Mouse (Mus musculus): ENCODE data around the gene Hspa12a. TPM values are rescaled to one million over a fixed set of nuclear protein-coding genes. Genes with fewer than 3 reads are reported as not detected.

The Hspa12a gene
- polyA plus RNA-seq (2015; fragmentation: Nextera tagmentation; extraction: Ambion mirVana) = 5.0 TPM in 2 replicates

DNA sequence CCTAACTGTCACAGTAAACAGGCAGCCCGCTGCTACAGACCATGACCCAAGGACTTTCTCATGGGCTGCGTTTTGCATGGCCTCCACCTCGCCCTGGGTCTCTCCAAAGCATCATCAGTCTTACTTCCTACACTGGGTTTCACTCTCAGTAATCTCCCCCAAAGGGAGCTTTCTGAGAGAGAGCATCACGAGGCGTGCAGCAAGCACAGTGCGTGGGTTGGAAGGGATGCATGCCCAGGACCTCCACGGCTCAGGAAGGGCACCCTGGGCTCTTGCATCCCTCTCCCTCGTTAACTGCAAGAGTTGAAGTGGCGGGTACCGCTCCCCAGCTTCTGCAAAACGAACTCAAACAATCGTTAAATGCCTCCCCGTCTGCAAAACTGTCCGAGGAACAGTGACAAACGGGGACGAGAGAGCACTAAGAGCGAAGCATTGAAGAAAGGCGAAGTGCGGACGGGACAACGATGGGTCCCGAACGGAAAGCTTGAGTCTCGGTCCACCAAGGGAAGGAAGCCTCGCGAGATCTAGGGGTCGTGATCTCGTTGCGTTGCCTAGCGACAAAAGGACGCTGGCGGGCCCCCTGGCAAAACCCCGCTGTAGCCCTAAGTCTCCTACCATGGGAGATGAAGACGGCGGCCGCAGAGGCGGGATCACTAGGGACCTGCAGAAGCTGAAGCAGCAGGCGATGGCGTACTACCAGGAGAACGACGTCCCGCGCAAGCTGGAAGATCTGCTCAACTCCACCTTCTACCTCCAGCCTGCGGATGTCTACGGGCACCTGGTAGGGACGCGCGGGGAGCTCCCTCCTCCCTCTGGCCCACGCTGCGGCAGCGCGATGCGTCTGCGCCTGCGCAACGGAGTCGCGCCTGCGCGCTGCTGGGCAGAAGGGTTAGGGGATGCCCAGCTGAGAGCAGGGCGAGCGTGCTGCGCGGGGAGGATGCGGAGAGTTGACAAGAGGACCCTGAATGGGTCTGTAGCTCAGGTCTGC is at the start of gene Hspa12a, which contains the start of gene Eno4:
Gene Hspa12a, minus strand, starts transcription at position 814 of the 988 bp plus-strand sequence.
Gene Eno4, plus strand, starts transcription at position 585 of the 988 bp plus-strand sequence.
- Histone ChIP-seq H3K9me3 (no peaks in the 10 kb centered on the region), H3K4me1 (peaks cover 13% of the 10 kb centered on the region), H3K4me3 (peak within 1 kb of the TSS; percentile 68), H3K27me3 (peaks cover 5% of the 10 kb centered on the region; the same call in 1 of the 2 replicates), H3K4me2 (replicated peaks) (peak within 1 kb of the TSS; percentile 88), H3K27ac (peak within 1 kb of the TSS; percentile 70; the same call in 1 of the 2 replicates), H3K36me3 (no peaks in the 10 kb centered on the region), H3K9ac (peak within 1 kb of the TSS; percentile 82)
- under 1% methylated on average over 65 of the region's 65 CpGs for WGBS
- peak; percentile 98 for ATAC-seq (ENCODE audit: low FRiP score, low read depth)

DNA sequence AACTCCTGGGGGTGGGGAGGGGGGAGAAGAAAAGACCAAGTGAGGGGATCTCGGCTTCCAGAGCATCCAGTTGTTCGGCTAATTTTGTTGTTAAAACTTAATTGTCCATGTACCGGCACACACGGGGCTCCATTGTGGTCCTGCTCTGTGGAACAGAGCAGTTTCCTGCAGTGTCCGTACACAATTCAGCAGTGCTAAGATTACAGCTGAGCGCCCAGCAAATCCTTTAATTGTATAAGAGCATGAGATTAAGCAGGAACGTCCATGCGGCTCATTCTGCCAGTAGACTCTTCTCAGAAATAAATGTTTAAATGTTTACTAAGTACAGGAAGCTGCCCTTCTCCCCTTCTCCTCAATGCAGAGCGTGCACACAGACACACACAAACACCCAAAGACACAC is 38.1 kb upstream of the Hspa12a start:
- no peak overlapping the region for H3K27ac ChIP-seq
- H3K4me3 ChIP-seq = no peak overlapping the region
- H3K9ac ChIP-seq = no peak overlapping the region
- no peaks in the 10 kb centered on the region for H3K9me3 ChIP-seq
- peaks cover 29% of the 10 kb centered on the region for H3K4me1 ChIP-seq
- WGBS = 24% methylated on average over 9 of the region's 9 CpGs
- H3K4me2 ChIP-seq (replicated peaks) = no peak overlapping the region; the same call in 1 of the 2 replicates
- peaks cover 45% of the 10 kb centered on the region for H3K27me3 ChIP-seq
- no peak for ATAC-seq (ENCODE audit: low FRiP score, low read depth)
- H3K36me3 ChIP-seq = no peaks in the 10 kb centered on the region

DNA sequence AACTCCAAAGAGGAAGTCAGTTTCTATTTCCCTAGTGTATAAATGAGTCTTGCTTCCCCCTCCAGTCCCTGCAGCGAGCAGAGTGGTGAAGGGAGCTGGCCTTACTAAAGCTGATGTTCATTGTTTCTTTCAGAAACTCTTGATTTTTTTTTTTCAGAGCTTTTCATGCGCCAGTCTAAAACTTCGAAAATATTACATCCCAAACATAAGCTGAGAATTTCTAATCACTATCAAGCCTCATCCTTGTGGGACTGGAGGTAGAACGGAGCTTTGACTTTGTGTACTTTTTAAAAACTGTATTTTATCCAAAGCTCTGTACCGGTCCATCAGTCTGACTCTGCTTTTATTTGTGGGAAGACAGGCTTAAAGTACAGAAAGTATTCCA is 36.6 kb upstream of the Hspa12a start:
- Histone ChIP-seq H3K4me3 (0 out of 2 replicates have a peak overlapping the region, but pooled peaks have one; percentile 12), H3K9me3 (no peaks in the 10 kb centered on the region), H3K36me3 (no peaks in the 10 kb centered on the region), H3K27ac (no peak overlapping the region), H3K9ac (no peak overlapping the region), H3K4me2 (replicated peaks) (peak overlapping the region; percentile 35; the same call in 1 of the 2 replicates), H3K27me3 (peaks cover 36% of the 10 kb centered on the region), H3K4me1 (peaks cover 38% of the 10 kb centered on the region)
- WGBS = 69% methylated on average over 5 of the region's 5 CpGs
- ATAC-seq (ENCODE audit: low FRiP score, low read depth) = no peak

DNA sequence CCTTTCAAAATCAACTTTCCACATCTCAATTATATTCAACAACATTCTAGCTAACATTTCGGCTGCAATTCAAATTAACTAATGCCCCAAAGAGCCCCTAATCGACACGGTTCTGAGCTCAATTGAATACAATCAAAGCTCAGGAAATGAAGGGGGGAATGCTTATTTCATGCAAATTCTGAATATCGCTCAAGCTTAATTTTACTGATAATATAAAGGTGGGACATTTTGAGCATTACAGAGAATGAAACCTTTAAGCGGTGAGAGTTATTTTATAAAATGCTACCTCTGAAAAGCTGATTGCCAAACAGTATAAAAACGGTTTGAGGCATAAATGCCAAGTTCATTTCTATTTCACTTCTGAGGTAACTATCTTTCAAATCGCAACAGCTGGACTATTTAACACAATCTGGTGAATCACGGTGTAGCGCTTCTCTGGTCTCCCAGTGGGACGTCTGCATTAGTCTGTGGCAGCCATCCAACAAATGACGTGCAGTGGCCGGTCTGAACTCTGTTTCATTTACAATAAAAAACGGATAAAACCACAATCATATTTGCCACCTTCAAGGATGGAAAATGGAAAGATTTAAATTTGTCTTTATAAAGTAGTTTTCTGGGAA is 36.1 kb upstream of the Hspa12a start:
- no peak overlapping the region for H3K27ac ChIP-seq
- H3K4me1 ChIP-seq = peaks cover 42% of the 10 kb centered on the region
- H3K4me2 ChIP-seq (replicated peaks) = peak overlapping the region; percentile 35; the same call in 1 of the 2 replicates
- 0 out of 2 replicates have a peak overlapping the region, but pooled peaks have one; percentile 12 for H3K4me3 ChIP-seq
- 31% methylated on average over 13 of the region's 13 CpGs for WGBS
- H3K27me3 ChIP-seq = peaks cover 31% of the 10 kb centered on the region
- H3K9me3 ChIP-seq = no peaks in the 10 kb centered on the region
- H3K9ac ChIP-seq = no peak overlapping the region
- no peaks in the 10 kb centered on the region for H3K36me3 ChIP-seq
- ATAC-seq (ENCODE audit: low FRiP score, low read depth) = no peak

DNA sequence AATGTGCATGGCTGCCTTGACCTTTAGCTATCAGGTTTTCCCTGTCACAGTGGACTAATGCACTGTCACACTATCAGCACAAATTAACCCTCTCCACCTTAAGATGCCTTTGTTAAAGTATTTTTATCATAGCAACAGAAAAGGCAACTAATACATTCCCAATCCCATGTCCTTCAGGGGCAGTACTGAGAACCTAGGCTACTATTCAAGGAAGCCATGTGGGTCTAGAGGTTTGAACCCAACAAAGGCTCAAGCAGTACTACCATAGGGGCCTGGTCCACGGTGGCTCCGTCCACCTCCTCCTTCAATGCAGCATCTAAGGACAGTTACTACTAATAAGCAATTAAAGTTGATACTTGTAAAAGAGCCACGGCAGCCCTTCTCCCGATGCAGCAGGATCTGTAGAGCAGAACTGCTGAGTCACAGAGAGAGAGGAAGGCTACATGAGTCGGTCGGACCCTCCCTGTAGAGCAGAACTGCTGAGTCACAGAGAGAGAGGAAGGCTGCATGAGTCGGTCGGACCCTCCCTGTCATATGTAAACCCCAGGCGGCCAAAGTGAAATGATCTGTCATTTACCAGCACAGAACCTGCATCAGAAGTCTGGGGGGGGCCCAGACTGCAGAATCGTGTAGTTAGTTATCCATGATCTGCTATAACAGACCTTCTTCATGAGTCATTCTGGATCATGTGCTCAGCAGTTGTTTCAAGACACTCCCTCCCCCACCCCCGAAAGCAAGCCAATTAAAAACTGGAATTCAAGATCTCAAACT is 35.1 kb upstream of the Hspa12a start:
- 62% methylated on average over 11 of the region's 11 CpGs for WGBS
- peak; percentile 68; the same call in 1 of the 2 replicates for ATAC-seq (ENCODE audit: low FRiP score, low read depth)
- peaks cover 42% of the 10 kb centered on the region for H3K4me1 ChIP-seq

DNA sequence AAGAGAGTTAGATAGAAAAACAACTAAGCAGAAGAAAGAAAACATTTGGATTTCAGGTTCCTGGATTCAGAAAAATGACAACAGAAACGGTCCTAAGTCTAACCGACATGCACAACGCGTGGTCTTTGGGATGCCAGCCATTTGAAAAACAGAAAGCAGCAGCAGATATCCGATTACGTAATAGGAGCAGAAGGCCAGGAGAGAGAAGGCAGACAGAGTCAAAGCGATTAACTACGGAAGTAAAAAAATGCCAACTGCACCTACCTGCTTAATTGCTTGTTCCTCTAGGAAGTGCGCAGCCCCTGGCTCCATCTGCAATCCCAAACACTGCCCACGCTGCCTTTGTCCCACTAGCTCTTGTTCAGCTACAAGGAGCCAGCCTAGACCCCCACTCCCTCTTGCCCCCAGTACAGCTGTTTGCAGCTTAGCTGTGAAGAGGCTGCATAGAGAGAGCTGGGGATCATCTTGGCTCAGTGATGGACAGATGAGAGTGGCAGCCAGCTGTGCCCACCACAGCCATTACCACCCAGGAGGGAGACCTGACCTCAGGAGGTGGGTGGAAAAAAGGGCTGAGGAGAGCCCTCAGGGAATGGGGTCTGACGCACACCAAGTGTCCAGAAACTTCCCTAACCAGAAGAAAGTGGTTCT is 31.9 kb upstream of the Hspa12a start:
- H3K9me3 ChIP-seq = no peaks in the 10 kb centered on the region
- peak; percentile 49; the same call in 1 of the 2 replicates for ATAC-seq (ENCODE audit: low FRiP score, low read depth)
- H3K27ac ChIP-seq = no peak overlapping the region
- H3K27me3 ChIP-seq = peaks cover 55% of the 10 kb centered on the region
- H3K4me3 ChIP-seq = no peak overlapping the region
- H3K36me3 ChIP-seq = no peaks in the 10 kb centered on the region
- WGBS = 56% methylated on average over 11 of the region's 11 CpGs
- H3K4me1 ChIP-seq = peaks cover 39% of the 10 kb centered on the region
- no peak overlapping the region for H3K9ac ChIP-seq
- H3K4me2 ChIP-seq (replicated peaks) = no peak overlapping the region

More for the DNA sequence above, 35.1 kb upstream of the Hspa12a start:
- Histone ChIP-seq H3K27me3 (peaks cover 36% of the 10 kb centered on the region; the same call in 1 of the 2 replicates), H3K4me2 (replicated peaks) (no peak overlapping the region), H3K27ac (no peak overlapping the region), H3K36me3 (no peaks in the 10 kb centered on the region), H3K9me3 (no peaks in the 10 kb centered on the region), H3K9ac (no peak overlapping the region), H3K4me3 (no peak overlapping the region)

DNA sequence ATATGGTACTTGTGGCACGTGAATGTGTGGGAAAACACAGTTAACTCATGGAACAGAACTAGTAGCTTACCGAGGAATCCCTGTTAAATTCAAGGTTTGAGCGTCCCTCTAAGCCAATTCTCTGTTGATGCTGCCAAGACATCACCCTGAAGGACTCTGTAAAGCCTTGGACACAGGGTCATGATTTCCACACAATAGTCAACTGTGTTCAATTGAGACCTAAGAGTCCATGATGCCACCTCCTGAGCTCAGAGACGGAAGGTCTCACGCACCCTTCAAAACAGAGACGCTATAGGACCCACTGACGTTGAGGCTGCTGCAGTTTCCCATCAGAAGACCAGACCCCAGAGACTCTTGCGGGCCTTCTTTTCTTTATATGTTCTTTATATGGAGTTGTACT is 30.7 kb upstream of the Hspa12a start:
- H3K9ac ChIP-seq = no peak overlapping the region
- 90% methylated on average over 8 of the region's 8 CpGs for WGBS
- H3K9me3 ChIP-seq = no peaks in the 10 kb centered on the region
- H3K27me3 ChIP-seq = peaks cover 65% of the 10 kb centered on the region
- ATAC-seq (ENCODE audit: low FRiP score, low read depth) = no peak
- no peaks in the 10 kb centered on the region for H3K36me3 ChIP-seq
- peaks cover 28% of the 10 kb centered on the region for H3K4me1 ChIP-seq
- H3K27ac ChIP-seq = no peak overlapping the region
- no peak overlapping the region for H3K4me3 ChIP-seq
- no peak overlapping the region for H3K4me2 ChIP-seq (replicated peaks)

DNA sequence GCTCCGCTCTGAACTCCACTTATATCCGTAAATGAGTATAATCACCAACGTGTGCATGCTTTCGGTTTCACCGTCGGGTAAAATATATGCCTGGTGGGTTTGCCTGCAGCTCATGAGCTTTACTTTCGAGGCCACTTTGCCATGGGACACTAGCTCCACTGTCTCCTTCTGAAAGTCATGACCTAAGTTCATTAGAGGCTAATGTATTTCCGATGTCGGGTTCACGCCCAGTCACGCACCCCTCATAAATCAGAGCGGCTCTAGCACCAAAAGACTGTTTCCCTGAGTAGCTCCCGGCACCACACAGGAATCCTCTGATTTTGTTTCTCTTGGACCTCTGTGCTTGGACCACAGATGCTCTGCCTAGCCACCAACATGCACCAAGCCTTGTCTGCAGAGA is 27.4 kb upstream of the Hspa12a start:
- ATAC-seq (ENCODE audit: low FRiP score, low read depth) = no peak
- Histone ChIP-seq H3K4me1 (peaks cover 31% of the 10 kb centered on the region), H3K36me3 (no peaks in the 10 kb centered on the region), H3K9me3 (no peaks in the 10 kb centered on the region), H3K9ac (peak overlapping the region; percentile 40; the same call in 1 of the 2 replicates), H3K27ac (no peak overlapping the region), H3K4me2 (replicated peaks) (peak overlapping the region; percentile 42), H3K27me3 (peaks cover 68% of the 10 kb centered on the region), H3K4me3 (peak overlapping the region; percentile 22; the same call in 1 of the 2 replicates)
- 21% methylated on average over 13 of the region's 13 CpGs for WGBS

DNA sequence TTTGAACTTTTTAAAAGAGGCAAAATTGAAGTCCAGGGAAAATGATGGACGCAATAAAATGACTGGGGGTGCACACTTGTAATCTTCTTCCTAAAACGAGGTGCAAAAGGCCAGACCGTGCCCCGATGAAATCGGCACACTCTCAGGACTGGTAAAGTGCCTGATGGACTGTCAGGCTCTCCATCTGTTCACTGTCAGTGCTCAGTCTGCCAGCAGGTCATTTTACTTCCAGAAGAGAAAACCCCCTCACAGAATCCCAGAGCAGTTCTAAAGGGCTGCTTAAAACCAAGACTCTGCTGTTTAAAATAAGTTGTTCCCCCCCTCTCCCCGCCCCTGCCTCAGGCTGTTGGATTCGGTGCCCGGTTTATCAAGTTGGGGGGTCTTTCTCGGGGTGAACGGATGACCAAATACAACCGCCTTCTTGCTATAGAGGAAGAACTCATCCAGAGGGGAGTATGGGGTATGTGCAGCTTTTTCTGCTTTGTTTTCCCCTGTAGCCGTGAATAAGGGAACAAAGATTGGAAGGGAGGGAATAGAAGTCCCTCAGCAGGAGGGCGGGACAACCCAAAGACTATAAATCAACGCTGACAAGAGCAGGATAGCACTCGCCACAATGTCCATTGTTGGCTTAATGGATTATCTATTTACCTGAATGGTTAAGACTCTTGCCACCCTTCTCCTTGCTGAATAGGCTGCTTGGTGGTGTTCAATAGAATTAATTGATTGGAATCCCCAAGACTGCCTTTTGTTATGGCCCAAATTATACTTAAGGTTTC is 25.5 kb upstream of the Hspa12a start:
- Histone ChIP-seq H3K36me3 (no peaks in the 10 kb centered on the region), H3K4me1 (peaks cover 20% of the 10 kb centered on the region), H3K9ac (no peak overlapping the region), H3K27me3 (peaks cover 69% of the 10 kb centered on the region), H3K9me3 (no peaks in the 10 kb centered on the region), H3K4me3 (no peak overlapping the region), H3K27ac (no peak overlapping the region), H3K4me2 (replicated peaks) (peak overlapping the region; percentile 23)
- 24% methylated on average over 15 of the region's 15 CpGs for WGBS
- ATAC-seq (ENCODE audit: low FRiP score, low read depth) = no peak; the same call in 1 of the 2 replicates

DNA sequence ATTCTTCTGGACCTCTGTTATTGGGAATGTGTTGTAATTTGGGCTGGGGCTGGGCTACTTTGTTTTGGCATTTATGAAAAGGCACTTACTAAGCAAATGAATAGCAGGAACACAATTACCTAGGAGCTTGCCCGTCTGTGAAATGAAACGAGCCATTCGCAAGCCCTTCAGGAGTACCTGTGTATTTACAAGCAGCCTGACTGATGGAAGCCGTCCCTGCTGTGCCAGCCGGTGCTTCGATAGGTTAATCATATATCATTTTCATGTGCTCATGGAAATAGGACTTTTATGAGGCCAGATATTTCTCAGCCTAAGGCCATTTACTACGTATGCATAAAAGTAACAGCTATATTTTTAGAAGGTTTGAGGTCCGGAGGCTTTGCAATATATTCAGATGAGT is 19.6 kb upstream of the Hspa12a start:
- no peak overlapping the region; the same call in 1 of the 2 replicates for H3K27ac ChIP-seq
- WGBS = 18% methylated on average over 8 of the region's 8 CpGs
- H3K9ac ChIP-seq = no peak overlapping the region
- no peaks in the 10 kb centered on the region for H3K9me3 ChIP-seq
- H3K27me3 ChIP-seq = peaks cover 21% of the 10 kb centered on the region
- H3K36me3 ChIP-seq = no peaks in the 10 kb centered on the region
- H3K4me2 ChIP-seq (replicated peaks) = no peak overlapping the region
- H3K4me3 ChIP-seq = no peak overlapping the region
- no peak; the same call in 1 of the 2 replicates for ATAC-seq (ENCODE audit: low FRiP score, low read depth)
- H3K4me1 ChIP-seq = peaks cover 19% of the 10 kb centered on the region

Measured in limb, embryonic 13.5 days (tissue).